Mouse (Mus musculus) heart, embryonic 10.5 days (tissue): Measurements from ENCODE around the gene Nop2. TPM values are rescaled to one million over a fixed set of nuclear protein-coding genes. Genes with fewer than 3 reads are reported as not detected.
"Not testable (repeated sequence)": the region's sequence is repeated elsewhere in the genome, so short reads cannot be mapped to it uniquely, and the experiment has no call there.

Experiments
- DNase-seq: peaks from one replicate; pipeline ENCODE4 v3.0.0-alpha.2; 2017; ENCODE audit warnings: low spot score
- H3K27ac ChIP-seq: fragments of 300-500 bp; sonication (generic); 2 replicates; pipeline ENCODE4 v1.5.1; 2016; ENCODE audit warnings: mild to moderate bottlenecking
- H3K27me3 ChIP-seq: fragments of 300-500 bp; sonication (generic); 2 replicates; pipeline ENCODE4 v1.6.1; 2016; ENCODE audit warnings: mild to moderate bottlenecking; ENCODE audit not compliant: poor library complexity, insufficient read depth, severe bottlenecking
- H3K36me3 ChIP-seq: fragments of 300-500 bp; sonication (generic); 2 replicates; pipeline ENCODE4 v1.6.1; 2016; ENCODE audit warnings: mild to moderate bottlenecking, moderate library complexity
- H3K4me1 ChIP-seq: fragments of 300-500 bp; sonication (generic); 2 replicates; pipeline ENCODE4 v1.6.1; 2016; ENCODE audit warnings: mild to moderate bottlenecking
- H3K4me3 ChIP-seq: fragments of 300-500 bp; sonication (generic); 2 replicates; pipeline ENCODE4 v1.5.1; 2016; ENCODE audit warnings: mild to moderate bottlenecking, moderate library complexity
- H3K9me3 ChIP-seq: fragments of 300-500 bp; sonication (generic); 2 replicates; pipeline ENCODE4 v1.6.1; 2016; ENCODE audit warnings: mild to moderate bottlenecking, moderate library complexity
- WGBS: fragments of 180-500 bp; shearing (Covaris S2); methylation state at CpG from one replicate; pipeline ENCODE4 v1.1.7; 2016; 5-methylcytosine and 5-hydroxymethylcytosine counted together
- polyA plus RNA-seq: library from polyadenylated mRNA; unstranded; fragments of >200 nt; fragmentation: Nextera tagmentation; extraction: Ambion mirVana; gene quantifications from 2 replicates; pipeline ENCODE4 v1.2.1, GENCODE M21; 2016

The Nop2 gene
- polyA plus RNA-seq, 1 experiment from 2014 or later = 92.7 TPM

GRCm38 (mm10) chr6:125160854-125161760, 29.4 kb downstream of the Nop2 start:
- Histone ChIP-seq H3K27ac (peak overlapping the region; percentile 62), H3K4me1 (peaks cover 34% of the 10 kb centered on the region), H3K27me3 (no peaks in the 10 kb centered on the region), H3K36me3 (peaks cover 73% of the 10 kb centered on the region), H3K9me3 (no peaks in the 10 kb centered on the region), H3K4me3 (peak overlapping the region; percentile 25)
- DNase-seq = peak; percentile 90
- 11% methylated on average over 22 of the region's 22 CpGs for WGBS

DNA sequence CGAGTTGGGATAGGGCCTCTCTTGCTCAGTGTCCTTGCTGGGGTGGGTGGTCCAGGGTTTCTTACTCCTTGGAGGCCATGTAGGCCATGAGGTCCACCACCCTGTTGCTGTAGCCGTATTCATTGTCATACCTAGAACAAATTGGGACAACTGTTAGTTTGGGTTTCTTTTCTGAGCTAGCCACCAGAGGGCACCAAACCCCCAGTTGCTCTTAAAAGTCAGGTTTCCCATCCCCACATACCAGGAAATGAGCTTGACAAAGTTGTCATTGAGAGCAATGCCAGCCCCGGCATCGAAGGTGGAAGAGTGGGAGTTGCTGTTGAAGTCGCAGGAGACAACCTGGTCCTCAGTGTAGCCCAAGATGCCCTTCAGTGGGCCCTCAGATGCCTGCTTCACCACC, 30.3 kb downstream of the Nop2 start:
- not testable (repeated sequence) for H3K27ac ChIP-seq, H3K9me3 ChIP-seq, DNase-seq, H3K27me3 ChIP-seq
- 8% methylated on average over 4 of the region's 5 CpGs for WGBS
- Histone ChIP-seq H3K4me3 (peak overlapping the region; percentile 95; the same call in 1 of the 2 replicates), H3K36me3 (peaks cover 70% of the 10 kb centered on the region), H3K4me1 (peaks cover 34% of the 10 kb centered on the region)

- Histone ChIP-seq H3K36me3 (peaks cover 70% of the 10 kb centered on the region), H3K4me1 (peaks cover 39% of the 10 kb centered on the region), H3K4me3 (peak overlapping the region; percentile 95)
- H3K27me3 ChIP-seq, H3K9me3 ChIP-seq, H3K27ac ChIP-seq, DNase-seq: not testable (repeated sequence)
- WGBS = 73% methylated on average over 13 of the region's 16 CpGs
Observed at GRCm38 (mm10) chr6:125162615-125163305, 31.1 kb downstream of the Nop2 start.

- Histone ChIP-seq H3K27ac (peak overlapping the region; percentile 100), H3K4me1 (peaks cover 42% of the 10 kb centered on the region), H3K9me3 (no peaks in the 10 kb centered on the region), H3K4me3 (peak overlapping the region; percentile 95), H3K27me3 (no peaks in the 10 kb centered on the region), H3K36me3 (peaks cover 72% of the 10 kb centered on the region)
- no peak for DNase-seq
- WGBS = 7% methylated on average over 20 of the region's 20 CpGs
Observed at GRCm38 (mm10) chr6:125163801-125164657, 32.3 kb downstream of the Nop2 start.

- no peaks in the 10 kb centered on the region for H3K27me3 ChIP-seq
- peak; percentile 93 for DNase-seq
- peak overlapping the region; percentile 95 for H3K4me3 ChIP-seq
- H3K9me3 ChIP-seq = no peaks in the 10 kb centered on the region
- peaks cover 72% of the 10 kb centered on the region for H3K36me3 ChIP-seq
- peak overlapping the region; percentile 100 for H3K27ac ChIP-seq
- under 1% methylated on average over 39 of the region's 39 CpGs for WGBS
- peaks cover 42% of the 10 kb centered on the region for H3K4me1 ChIP-seq
Observed at GRCm38 (mm10) chr6:125164672-125165327, 33.1 kb downstream of the Nop2 start.

DNA sequence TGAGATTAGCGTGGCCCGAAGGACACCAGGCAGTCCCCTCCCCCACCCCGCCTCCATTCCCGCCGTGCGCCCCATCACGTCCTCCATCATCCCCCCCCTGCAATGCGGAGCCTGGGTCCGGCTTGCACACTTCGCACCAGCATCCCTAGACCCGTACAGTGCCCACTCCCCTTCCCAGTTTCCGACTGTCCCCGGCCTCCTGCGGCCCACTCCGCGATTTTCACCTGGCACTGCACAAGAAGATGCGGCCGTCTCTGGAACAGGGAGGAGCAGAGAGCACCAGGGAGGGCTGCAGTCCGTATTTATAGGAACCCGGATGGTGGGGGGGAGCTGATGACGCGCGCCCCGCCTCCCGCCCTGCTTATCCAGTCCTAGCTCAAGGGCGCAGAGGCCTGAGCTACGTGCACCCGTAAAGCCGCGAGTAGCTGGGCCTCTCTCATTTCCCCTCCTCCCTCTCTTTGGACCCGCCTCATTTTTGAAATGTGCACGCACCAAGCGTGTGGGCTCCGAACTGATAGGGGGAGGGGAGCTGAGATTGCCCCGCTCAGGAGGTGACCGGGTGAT, 33.7 kb downstream of the Nop2 start:
- Histone ChIP-seq H3K4me1 (peaks cover 38% of the 10 kb centered on the region), H3K27me3 (no peaks in the 10 kb centered on the region), H3K4me3 (peak overlapping the region; percentile 95)

DNA sequence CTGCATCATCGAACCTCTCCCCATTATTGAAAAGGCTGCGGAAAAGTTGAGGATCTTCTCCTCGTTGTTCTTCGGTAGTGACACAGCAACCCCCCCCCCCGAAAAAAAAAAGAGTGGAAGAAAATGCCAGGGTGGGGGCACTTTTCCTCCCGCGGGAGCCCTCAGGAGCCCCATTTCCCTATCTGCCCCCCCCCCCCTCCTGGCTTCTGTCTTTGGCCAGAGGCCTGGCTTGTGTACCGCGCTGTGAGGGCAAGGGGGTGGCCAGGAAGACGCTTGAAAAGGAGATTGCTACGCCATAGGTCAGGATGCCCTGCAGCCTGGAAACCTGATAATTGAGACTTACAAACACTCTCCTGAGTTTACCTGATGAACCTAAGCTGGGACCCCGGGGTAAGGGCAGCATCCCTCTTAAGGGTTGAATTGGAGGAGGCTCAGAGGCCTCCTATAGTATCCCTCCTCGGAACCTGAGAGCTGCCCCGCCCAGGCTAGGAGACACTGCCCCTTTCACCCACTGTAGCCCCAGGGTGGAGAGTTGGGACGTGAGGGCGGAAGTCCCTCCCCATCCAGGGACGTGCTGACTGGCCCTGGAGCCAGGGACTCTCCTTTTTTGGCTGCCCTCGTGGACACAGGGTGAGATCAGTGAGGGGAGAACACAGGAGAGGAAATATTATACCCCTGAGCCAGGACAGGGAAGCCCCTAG, 34.5 kb downstream of the Nop2 start, which contains the start of gene Gapdh:
Gapdh (minus strand) TSS at position 417 of the 701 bp plus-strand sequence.
- WGBS = under 1% methylated on average over 18 of the region's 18 CpGs
- no peaks in the 10 kb centered on the region for H3K27me3 ChIP-seq
- H3K9me3 ChIP-seq = no peaks in the 10 kb centered on the region
- peak; percentile 97 for DNase-seq
- peak within 1 kb of the TSS; percentile 95 for H3K4me3 ChIP-seq
- peak within 1 kb of the TSS; percentile 100 for H3K27ac ChIP-seq
- H3K36me3 ChIP-seq = peaks cover 73% of the 10 kb centered on the region
- peaks cover 30% of the 10 kb centered on the region for H3K4me1 ChIP-seq

More for the DNA sequence above, 33.7 kb downstream of the Nop2 start:
- peak overlapping the region; percentile 100 for H3K27ac ChIP-seq
- H3K36me3 ChIP-seq = peaks cover 72% of the 10 kb centered on the region
- under 1% methylated on average over 36 of the region's 36 CpGs for WGBS
- peak; percentile 98 for DNase-seq
- no peaks in the 10 kb centered on the region for H3K9me3 ChIP-seq

GRCm38 (mm10) chr6:125166861-125167650, 35.3 kb downstream of the Nop2 start:
- H3K4me3 ChIP-seq = peak overlapping the region; percentile 95
- 15% methylated on average over 10 of the region's 10 CpGs for WGBS

GRCm38 (mm10) chr6:125168086-125168485, 36.4 kb downstream of the Nop2 start:
- Histone ChIP-seq H3K27ac (peak overlapping the region; percentile 100; the same call in 1 of the 2 replicates), H3K36me3 (peaks cover 77% of the 10 kb centered on the region)
- DNase-seq = no peak

More at GRCm38 (mm10) chr6:125166861-125167650, 35.3 kb downstream of the Nop2 start:
- Histone ChIP-seq H3K27me3 (no peaks in the 10 kb centered on the region), H3K36me3 (peaks cover 74% of the 10 kb centered on the region), H3K9me3 (no peaks in the 10 kb centered on the region), H3K4me1 (peaks cover 26% of the 10 kb centered on the region), H3K27ac (peak overlapping the region; percentile 100)
- peak; percentile 91 for DNase-seq

DNA sequence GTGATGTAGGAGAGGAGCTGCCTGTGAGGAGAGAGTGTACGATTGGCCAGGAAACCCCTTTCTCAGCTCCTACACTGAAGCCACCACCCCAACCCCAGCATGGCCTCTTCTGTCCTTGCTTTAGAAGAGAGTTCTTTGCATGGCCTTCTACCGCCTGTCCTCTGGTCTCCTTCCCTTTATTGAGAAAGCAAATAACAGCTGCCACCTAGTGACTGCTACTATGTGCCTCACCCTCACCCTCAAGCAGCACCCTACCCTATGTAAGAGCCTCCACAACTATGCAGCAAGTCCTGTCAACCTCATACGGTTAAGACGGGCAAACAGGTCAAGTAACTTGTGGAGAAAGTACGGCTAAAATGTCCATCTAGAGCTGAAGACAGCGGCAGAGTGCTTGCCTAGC, 38.5 kb downstream of the Nop2 start:
- H3K9me3 ChIP-seq = no peaks in the 10 kb centered on the region
- H3K4me1 ChIP-seq = peaks cover 18% of the 10 kb centered on the region
- DNase-seq = no peak
- H3K27ac ChIP-seq = 0 out of 2 replicates have a peak overlapping the region, but pooled peaks have one; percentile 16
- peaks cover 80% of the 10 kb centered on the region for H3K36me3 ChIP-seq
- 81% methylated on average over 6 of the region's 6 CpGs for WGBS
- no peak overlapping the region for H3K4me3 ChIP-seq
- no peaks in the 10 kb centered on the region for H3K27me3 ChIP-seq

More at GRCm38 (mm10) chr6:125168086-125168485, 36.4 kb downstream of the Nop2 start:
- Histone ChIP-seq H3K4me1 (peaks cover 26% of the 10 kb centered on the region), H3K9me3 (no peaks in the 10 kb centered on the region), H3K4me3 (no peak overlapping the region), H3K27me3 (no peaks in the 10 kb centered on the region)
- 91% methylated on average over 14 of the region's 14 CpGs for WGBS
